Mouse (Mus musculus): ENCODE measurements at regions not wholly inside any gene's neighbourhood (a gene's known extent, or its start where the extent isn't known, plus 50 kb on each side); places are given as distances from the start of the nearest gene placed in this dataset.

DNA sequence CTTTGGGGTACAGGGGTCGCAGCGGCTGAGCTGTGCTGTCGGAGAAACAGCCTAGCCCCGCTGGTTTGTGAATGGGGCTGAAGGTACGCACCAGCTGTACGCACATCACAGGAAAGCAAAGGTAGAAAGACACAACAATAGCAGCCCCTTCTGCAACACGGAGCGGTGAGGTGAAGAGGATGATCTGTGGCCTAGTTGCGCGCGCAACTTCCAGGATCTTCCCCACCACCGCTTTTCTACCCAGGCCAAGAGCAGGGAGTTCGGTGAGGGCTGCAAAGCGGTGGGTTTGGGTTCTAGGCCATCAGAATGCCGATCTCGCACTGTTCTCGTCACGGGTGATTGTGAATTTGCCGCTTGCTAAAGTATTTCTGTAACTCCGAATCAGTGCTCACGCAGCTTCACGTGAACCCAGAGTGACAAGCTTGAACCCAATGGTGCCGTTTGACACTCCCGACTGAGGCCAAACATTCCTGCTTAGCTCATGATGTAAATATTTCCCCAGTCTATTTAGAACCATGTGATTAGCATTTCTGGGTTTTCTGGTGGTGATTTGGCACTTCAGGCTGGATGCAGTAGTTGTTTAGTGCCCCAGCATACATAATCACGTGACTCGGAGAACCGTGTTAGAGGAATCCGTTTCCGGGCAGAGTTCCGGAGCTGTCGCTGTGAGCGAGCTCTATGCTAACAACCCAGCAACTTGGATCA, 54.7 kb downstream of the Cryaa start:
- no peak for ATAC-seq (ENCODE audit: low FRiP score, low TSS enrichment)
- Histone ChIP-seq H3K9me3 (ENCODE audit: low read length) (no peaks in the 10 kb centered on the region), H3K4me1 (ENCODE audit: insufficient read depth, low read length) (peaks cover 4% of the 10 kb centered on the region; the same call in 1 of the 2 replicates), H3K27me3 (ENCODE audit: insufficient read depth, low read length) (no peaks in the 10 kb centered on the region), H3K36me3 (ENCODE audit: insufficient read depth, low read length) (no peaks in the 10 kb centered on the region), H3K4me2 (replicated peaks; ENCODE audit: low read depth, low read length) (no peak overlapping the region), H3K9ac (replicated peaks; ENCODE audit: low read length) (no peak overlapping the region), H3K4me3 (ENCODE audit: low read length) (no peak overlapping the region), H3K27ac (ENCODE audit: low read length) (no peak overlapping the region)
- WGBS: 93% methylated on average over 32 of the region's 32 CpGs

DNA sequence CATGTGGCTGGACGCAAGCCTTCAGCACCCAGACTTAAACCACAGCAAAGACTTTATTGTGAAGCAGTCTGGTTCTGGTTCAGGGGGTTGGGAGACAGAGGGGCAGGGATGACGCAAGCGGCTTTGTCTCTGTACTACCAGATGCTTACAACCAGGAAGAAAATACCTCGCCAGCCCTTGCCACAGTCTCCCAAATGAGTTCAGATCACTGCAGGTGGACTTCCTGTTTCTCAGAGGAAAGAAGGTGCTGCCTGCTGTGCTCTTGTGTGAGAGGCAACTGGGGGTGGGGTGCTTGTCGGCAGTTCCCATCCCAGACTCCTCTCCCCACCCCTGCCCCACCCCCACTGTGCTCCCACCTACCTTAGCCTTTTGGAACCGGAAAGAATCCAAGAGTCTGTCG, 56.9 kb downstream of the Cryaa start:
- Histone ChIP-seq H3K9me3 (ENCODE audit: low read length) (no peaks in the 10 kb centered on the region), H3K4me1 (ENCODE audit: insufficient read depth, low read length) (peaks cover 3% of the 10 kb centered on the region; the same call in 1 of the 2 replicates), H3K9ac (replicated peaks; ENCODE audit: low read length) (no peak overlapping the region), H3K27me3 (ENCODE audit: insufficient read depth, low read length) (no peaks in the 10 kb centered on the region), H3K27ac (ENCODE audit: low read length) (no peak overlapping the region), H3K4me2 (replicated peaks; ENCODE audit: low read depth, low read length) (no peak overlapping the region), H3K4me3 (ENCODE audit: low read length) (no peak overlapping the region), H3K36me3 (ENCODE audit: insufficient read depth, low read length) (no peaks in the 10 kb centered on the region)
- ATAC-seq (ENCODE audit: low FRiP score, low TSS enrichment): no peak
- 52% methylated on average over 7 of the region's 7 CpGs for WGBS

DNA sequence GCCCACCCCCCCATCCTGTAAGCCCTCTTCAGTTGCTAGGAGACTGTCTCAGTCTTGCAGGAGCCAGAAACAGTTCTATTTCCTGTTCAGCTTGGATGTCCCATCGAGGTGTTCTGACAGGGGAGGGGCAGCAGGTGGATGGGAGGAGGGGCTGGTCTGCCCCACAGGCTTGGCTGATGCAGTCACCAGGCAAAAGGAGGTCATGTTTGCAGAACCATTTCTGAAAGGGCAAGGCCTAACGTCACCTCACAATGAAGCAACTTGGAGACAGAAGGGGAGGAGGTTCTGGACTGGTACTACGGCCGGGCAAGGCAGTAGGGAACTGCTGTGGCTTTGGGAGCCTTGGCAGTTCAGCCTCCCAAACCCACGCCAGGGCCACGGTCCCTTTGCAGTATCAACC, 59.1 kb downstream of the Cryaa start:
- Histone ChIP-seq H3K9ac (replicated peaks; ENCODE audit: low read length) (no peak overlapping the region), H3K4me1 (ENCODE audit: insufficient read depth, low read length) (peaks cover 9% of the 10 kb centered on the region; the same call in 1 of the 2 replicates), H3K9me3 (ENCODE audit: low read length) (no peaks in the 10 kb centered on the region), H3K27me3 (ENCODE audit: insufficient read depth, low read length) (no peaks in the 10 kb centered on the region), H3K36me3 (ENCODE audit: insufficient read depth, low read length) (no peaks in the 10 kb centered on the region), H3K4me3 (ENCODE audit: low read length) (no peak overlapping the region), H3K27ac (ENCODE audit: low read length) (no peak overlapping the region), H3K4me2 (replicated peaks; ENCODE audit: low read depth, low read length) (no peak overlapping the region)
- ATAC-seq (ENCODE audit: low FRiP score, low TSS enrichment): no peak
- 68% methylated on average over 6 of the region's 6 CpGs for WGBS

DNA sequence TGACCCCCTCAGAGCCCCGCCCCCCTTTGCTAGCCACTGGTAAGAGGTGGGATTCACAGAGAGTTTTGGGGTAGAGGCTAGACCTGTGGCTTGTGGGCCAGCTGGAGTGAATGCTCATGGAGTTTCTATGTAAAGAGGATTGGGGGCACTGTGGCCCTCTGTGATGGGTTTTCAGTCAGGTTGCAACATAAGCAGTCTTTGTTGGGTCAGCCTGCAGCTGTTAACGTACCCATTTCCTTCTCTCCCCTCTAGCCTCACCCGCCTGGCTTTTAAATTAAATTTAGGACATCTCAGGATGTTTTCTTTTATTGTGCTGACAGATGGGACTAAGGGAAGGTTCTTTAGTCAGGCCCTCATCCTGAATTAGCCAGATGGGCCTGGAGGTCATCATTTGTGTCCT, 60.6 kb downstream of the Cryaa start:
- ATAC-seq (ENCODE audit: low FRiP score, low TSS enrichment): no peak
- Histone ChIP-seq H3K4me3 (ENCODE audit: low read length) (no peak overlapping the region), H3K36me3 (ENCODE audit: insufficient read depth, low read length) (no peaks in the 10 kb centered on the region), H3K27me3 (ENCODE audit: insufficient read depth, low read length) (no peaks in the 10 kb centered on the region), H3K27ac (ENCODE audit: low read length) (no peak overlapping the region), H3K4me2 (replicated peaks; ENCODE audit: low read depth, low read length) (no peak overlapping the region), H3K4me1 (ENCODE audit: insufficient read depth, low read length) (peaks cover 9% of the 10 kb centered on the region; the same call in 1 of the 2 replicates), H3K9ac (replicated peaks; ENCODE audit: low read length) (no peak overlapping the region), H3K9me3 (ENCODE audit: low read length) (no peaks in the 10 kb centered on the region)
- WGBS: 64% methylated on average over 3 of the region's 3 CpGs

DNA sequence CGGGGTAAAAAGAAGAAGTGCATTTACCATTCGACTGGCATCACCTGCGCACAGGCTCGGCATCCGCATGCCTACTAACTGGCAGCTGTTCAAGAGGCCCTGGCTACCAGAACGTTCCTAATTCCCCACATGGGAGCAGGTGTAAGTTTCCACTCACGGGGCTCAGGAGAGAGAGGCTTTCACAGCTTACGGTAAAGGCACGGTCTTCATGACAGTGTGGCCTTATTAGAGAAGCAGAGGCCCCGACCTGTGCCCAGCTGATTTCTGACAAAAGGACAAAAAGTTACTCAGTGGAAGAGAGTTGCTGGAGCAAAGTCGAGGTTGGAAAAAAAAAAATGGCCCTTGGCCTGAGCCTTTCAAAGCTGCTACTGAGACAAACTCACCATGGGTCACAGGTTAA, 62.0 kb downstream of the Cryaa start:
- Histone ChIP-seq H3K4me2 (replicated peaks; ENCODE audit: low read depth, low read length) (no peak overlapping the region), H3K27me3 (ENCODE audit: insufficient read depth, low read length) (no peaks in the 10 kb centered on the region), H3K36me3 (ENCODE audit: insufficient read depth, low read length) (no peaks in the 10 kb centered on the region), H3K4me1 (ENCODE audit: insufficient read depth, low read length) (peaks cover 9% of the 10 kb centered on the region; the same call in 1 of the 2 replicates), H3K9ac (replicated peaks; ENCODE audit: low read length) (no peak overlapping the region), H3K4me3 (ENCODE audit: low read length) (no peak overlapping the region), H3K27ac (ENCODE audit: low read length) (no peak overlapping the region), H3K9me3 (ENCODE audit: low read length) (no peaks in the 10 kb centered on the region)
- ATAC-seq (ENCODE audit: low FRiP score, low TSS enrichment): no peak
- WGBS: 47% methylated on average over 11 of the region's 11 CpGs

DNA sequence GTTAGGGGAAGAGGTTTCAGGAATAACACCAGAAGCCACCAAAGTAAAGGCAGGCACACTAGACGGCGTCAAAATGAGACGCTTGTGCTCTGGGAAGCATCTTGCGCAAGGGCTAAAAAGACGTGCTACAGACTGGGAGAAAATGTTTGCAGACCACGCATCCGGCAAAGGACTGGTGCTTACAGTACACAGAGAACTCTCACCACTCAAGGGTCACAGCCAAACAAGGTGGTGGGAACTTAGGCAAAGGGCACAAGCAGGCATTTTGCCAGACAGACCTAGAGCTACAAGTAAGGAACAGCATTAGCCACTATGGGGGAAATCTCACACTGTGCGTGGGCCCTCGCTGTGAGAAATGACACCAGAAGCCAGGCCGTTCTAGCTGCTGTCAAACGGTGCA, 62.5 kb downstream of the Cryaa start:
- Histone ChIP-seq H3K9me3 (ENCODE audit: low read length) (no peaks in the 10 kb centered on the region), H3K27me3 (ENCODE audit: insufficient read depth, low read length) (no peaks in the 10 kb centered on the region), H3K36me3 (ENCODE audit: insufficient read depth, low read length) (no peaks in the 10 kb centered on the region), H3K4me3 (ENCODE audit: low read length) (no peak overlapping the region), H3K4me2 (replicated peaks; ENCODE audit: low read depth, low read length) (no peak overlapping the region), H3K4me1 (ENCODE audit: insufficient read depth, low read length) (peaks cover 9% of the 10 kb centered on the region; the same call in 1 of the 2 replicates), H3K27ac (ENCODE audit: low read length) (no peak overlapping the region), H3K9ac (replicated peaks; ENCODE audit: low read length) (no peak overlapping the region)
- ATAC-seq (ENCODE audit: low FRiP score, low TSS enrichment): no peak
- WGBS: 46% methylated on average over 11 of the region's 11 CpGs

DNA sequence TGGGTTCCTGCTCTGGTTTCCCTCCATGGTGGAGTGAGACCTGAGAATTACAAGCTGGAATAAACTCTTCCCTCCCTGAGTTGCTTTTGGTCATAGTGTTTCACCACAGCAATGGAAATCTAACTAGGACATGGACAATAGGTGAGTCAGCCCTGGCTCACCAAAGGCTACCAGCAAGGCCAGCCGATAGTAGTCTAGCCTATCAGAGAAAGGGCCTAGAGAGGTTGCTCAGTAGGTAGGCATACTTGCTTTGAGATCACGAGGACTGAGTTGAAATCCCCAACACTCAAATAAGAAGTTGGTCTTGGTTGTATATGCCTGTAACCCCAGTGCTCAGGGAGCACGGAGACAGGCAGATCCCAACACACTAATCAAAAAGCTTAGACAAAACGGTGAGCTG, 66.0 kb downstream of the Cryaa start:
- WGBS: 93% methylated on average over 4 of the region's 4 CpGs
- no peak overlapping the region for H3K4me3 ChIP-seq (ENCODE audit: low read length)
- no peaks in the 10 kb centered on the region for H3K27me3 ChIP-seq (ENCODE audit: insufficient read depth, low read length)
- H3K36me3 ChIP-seq (ENCODE audit: insufficient read depth, low read length): no peaks in the 10 kb centered on the region
- no peak overlapping the region for H3K4me2 ChIP-seq (replicated peaks; ENCODE audit: low read depth, low read length)
- H3K9ac ChIP-seq (replicated peaks; ENCODE audit: low read length): no peak overlapping the region
- H3K4me1 ChIP-seq (ENCODE audit: insufficient read depth, low read length): peaks cover 33% of the 10 kb centered on the region
- H3K27ac ChIP-seq (ENCODE audit: low read length): no peak overlapping the region
- no peak for ATAC-seq (ENCODE audit: low FRiP score, low TSS enrichment)
- H3K9me3 ChIP-seq (ENCODE audit: low read length): no peaks in the 10 kb centered on the region

DNA sequence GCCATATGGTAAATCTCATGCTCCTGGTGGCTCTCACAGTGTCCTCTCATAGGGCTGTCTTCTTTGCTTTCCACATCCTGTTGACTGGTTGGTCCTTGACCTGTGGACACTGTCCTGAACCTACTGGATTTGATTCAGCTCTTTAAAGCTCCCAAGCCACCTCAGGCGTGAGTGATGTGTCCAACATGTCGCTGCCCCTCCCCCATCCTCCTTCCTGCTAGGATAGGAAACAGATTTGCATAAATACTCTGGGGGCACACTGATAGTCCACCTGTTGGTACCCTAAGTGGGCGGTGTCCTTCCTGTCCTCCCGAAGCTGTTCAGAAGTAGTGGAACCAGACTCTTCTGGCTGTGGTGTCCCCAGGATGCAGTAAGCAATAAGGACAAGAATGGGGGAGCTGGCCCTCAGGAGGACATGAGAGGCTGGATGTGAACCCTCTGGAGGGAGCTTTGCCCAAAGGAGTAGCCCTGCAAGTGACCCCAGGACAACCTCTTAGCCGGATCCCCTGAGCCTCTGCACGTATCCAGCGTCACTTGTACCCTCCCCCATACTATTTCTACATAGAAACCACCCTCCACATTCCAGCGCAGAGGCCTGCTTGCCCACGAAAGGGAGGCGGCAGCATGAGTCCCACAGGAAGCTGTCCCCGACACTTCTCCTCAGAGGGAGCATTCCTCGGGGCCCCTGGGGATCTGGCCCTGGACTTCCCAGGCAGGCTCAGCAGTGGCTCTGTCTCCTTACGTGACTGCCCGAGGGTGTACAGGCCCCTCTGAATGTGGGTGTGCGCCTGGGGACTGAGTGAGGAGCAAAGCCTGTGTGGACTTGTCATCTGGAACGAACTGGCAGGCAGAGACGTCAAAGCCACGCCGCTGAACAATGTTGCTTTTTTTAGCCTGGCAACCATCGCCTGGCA, 68.8 kb downstream of the Cryaa start:
- Histone ChIP-seq H3K9ac (replicated peaks; ENCODE audit: low read length) (peak overlapping the region; percentile 54; the same call in 1 of the 2 replicates), H3K4me3 (ENCODE audit: low read length) (no peak overlapping the region), H3K27me3 (ENCODE audit: insufficient read depth, low read length) (no peaks in the 10 kb centered on the region), H3K9me3 (ENCODE audit: low read length) (no peaks in the 10 kb centered on the region), H3K4me2 (replicated peaks; ENCODE audit: low read depth, low read length) (0 out of 2 replicates have a peak overlapping the region, but pooled peaks have one; percentile 19), H3K4me1 (ENCODE audit: insufficient read depth, low read length) (peaks cover 24% of the 10 kb centered on the region), H3K36me3 (ENCODE audit: insufficient read depth, low read length) (no peaks in the 10 kb centered on the region), H3K27ac (ENCODE audit: low read length) (peak overlapping the region; percentile 77)
- 17% methylated on average over 20 of the region's 20 CpGs for WGBS
- ATAC-seq (ENCODE audit: low FRiP score, low TSS enrichment): peak; percentile 71

DNA sequence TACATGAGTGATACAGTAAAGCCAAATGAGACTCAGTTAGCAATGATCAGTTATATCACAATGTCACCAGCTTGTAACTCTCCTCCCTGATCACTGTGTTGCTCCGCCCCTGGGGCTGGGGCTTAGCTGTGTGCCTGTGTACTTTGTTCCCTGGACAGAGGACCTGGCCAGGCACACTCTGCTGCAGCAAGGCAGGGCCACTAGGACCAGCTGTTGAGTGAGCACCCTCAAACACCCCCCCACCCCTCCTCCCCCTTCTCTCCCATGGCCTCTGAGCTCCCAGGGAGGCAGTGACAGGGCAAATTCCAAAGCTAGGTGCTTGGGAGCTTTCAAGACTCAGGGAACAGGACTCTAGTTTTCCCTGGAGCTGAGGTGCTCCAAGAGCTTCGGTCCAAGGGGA, 70.0 kb downstream of the Cryaa start:
- peak; percentile 87 for ATAC-seq (ENCODE audit: low FRiP score, low TSS enrichment)
- Histone ChIP-seq H3K4me1 (ENCODE audit: insufficient read depth, low read length) (peaks cover 24% of the 10 kb centered on the region), H3K27ac (ENCODE audit: low read length) (peak overlapping the region; percentile 77), H3K27me3 (ENCODE audit: insufficient read depth, low read length) (no peaks in the 10 kb centered on the region), H3K4me3 (ENCODE audit: low read length) (no peak overlapping the region), H3K9me3 (ENCODE audit: low read length) (no peaks in the 10 kb centered on the region), H3K36me3 (ENCODE audit: insufficient read depth, low read length) (no peaks in the 10 kb centered on the region), H3K9ac (replicated peaks; ENCODE audit: low read length) (no peak overlapping the region), H3K4me2 (replicated peaks; ENCODE audit: low read depth, low read length) (no peak overlapping the region)
- WGBS: 77% methylated on average over 2 of the region's 2 CpGs

DNA sequence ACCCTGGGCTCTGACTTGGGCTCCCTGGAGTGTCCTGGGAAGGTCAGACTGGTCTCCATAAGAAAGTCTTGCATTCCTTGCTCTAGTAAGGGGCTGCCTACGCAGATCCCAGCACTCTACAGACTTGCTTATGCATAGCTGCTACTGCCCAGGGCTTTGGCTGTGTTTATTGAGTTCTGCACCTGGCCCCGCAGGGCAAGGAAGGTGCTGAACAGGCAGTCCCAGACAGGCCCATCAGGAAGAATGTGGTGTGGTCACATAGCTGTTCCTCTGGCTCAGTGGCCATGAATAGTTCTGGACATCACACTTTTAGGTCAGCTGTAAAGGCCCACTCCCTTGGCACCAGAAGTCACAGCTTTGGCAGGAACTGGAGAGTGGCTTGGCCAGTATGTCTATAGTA, 70.6 kb downstream of the Cryaa start:
- no peaks in the 10 kb centered on the region for H3K9me3 ChIP-seq (ENCODE audit: low read length)
- no peaks in the 10 kb centered on the region for H3K27me3 ChIP-seq (ENCODE audit: insufficient read depth, low read length)
- H3K9ac ChIP-seq (replicated peaks; ENCODE audit: low read length): no peak overlapping the region
- no peak for ATAC-seq (ENCODE audit: low FRiP score, low TSS enrichment)
- H3K36me3 ChIP-seq (ENCODE audit: insufficient read depth, low read length): no peaks in the 10 kb centered on the region
- peak overlapping the region; percentile 77 for H3K27ac ChIP-seq (ENCODE audit: low read length)
- H3K4me3 ChIP-seq (ENCODE audit: low read length): no peak overlapping the region
- 87% methylated on average over 2 of the region's 2 CpGs for WGBS
- H3K4me2 ChIP-seq (replicated peaks; ENCODE audit: low read depth, low read length): no peak overlapping the region
- peaks cover 24% of the 10 kb centered on the region for H3K4me1 ChIP-seq (ENCODE audit: insufficient read depth, low read length)

All from kidney, embryonic 16.5 days (tissue).